Mouse (Mus musculus): ENCODE measurements at regions not wholly inside any gene's neighbourhood (a gene's known extent, or its start where the extent isn't known, plus 50 kb on each side); places are given as distances from the start of the nearest gene placed in this dataset.

DNA sequence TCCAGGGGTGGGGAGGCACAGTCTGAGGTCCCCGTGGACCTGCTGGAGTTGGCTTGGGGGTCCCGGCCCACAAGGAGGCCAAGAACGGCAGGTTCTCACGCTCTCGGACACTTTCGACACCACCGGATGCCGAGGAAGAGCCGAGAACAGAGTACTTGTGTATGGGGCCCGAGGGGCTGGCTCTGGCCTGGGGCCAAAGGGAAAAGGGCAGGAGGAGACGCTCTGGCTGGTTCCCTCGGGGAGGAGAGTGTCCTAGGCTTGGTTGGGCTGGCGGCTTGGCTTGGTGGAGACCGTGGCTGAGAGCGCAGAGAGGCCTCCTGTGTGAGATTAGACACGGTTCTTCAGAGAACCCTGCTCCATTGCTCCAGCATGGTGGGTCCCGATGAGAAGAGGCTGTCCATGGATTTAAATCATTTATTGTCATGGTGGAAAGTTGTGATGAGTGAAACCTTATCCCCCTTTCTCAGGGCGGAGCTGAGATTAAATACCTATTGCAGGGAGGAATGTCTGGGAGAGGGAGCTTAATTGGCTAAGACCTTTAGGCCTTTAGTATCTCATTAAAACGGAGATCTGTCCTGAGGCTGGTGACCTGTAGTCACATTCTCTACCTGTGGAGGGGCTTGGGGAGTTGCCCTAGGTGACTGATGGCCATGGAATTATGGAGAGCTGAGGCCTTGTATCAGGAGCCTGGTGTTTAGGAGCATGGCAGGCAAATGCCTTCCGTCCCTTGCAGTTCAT, 244.1 kb downstream of the Enc1 start:
- H3K36me3 ChIP-seq (ENCODE audit: control insufficient read depth, insufficient read depth, low read length): no peaks in the 10 kb centered on the region
- no peak overlapping the region for H3K9ac ChIP-seq (ENCODE audit: low read depth, low read length)
- no peak overlapping the region for H3K4me2 ChIP-seq (ENCODE audit: low read depth, low read length)
- no peaks in the 10 kb centered on the region for H3K27me3 ChIP-seq (replicated peaks; ENCODE audit: control insufficient read depth, insufficient read depth, low read length)
- H3K4me1 ChIP-seq (ENCODE audit: control insufficient read depth, insufficient read depth, low read length): peaks cover 48% of the 10 kb centered on the region
- peak; percentile 40 for DNase-seq (ENCODE audit: low spot score)
- no peak overlapping the region for H3K4me3 ChIP-seq (ENCODE audit: low read depth, low read length)
- WGBS: 66% methylated on average over 20 of the region's 20 CpGs
- no peaks in the 10 kb centered on the region for H3K9me3 ChIP-seq (ENCODE audit: control insufficient read depth, low read length)
- no peak overlapping the region for H3K27ac ChIP-seq (replicated peaks; ENCODE audit: low read depth, low read length)
- ATAC-seq (ENCODE audit: low read depth): no peak

DNA sequence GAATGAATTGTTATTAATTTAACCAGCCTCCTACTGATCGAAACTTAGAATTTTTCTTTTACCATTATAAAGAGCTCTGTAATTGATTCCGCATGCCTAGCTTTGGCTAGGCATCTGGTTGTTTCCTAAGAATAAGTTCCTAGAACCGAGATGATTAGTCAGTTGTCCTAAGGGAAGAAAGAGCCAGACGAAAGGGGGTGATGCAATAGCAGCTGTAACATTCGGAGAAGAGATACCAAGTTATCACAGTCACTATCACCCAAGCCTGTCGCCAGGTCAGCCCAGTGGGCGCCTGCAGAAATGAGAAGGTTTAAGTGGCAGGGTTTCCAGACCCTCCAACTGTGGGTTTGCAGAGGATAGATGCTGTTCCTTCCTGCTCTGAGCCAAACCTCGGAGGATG, 242.8 kb downstream of the Enc1 start:
- H3K4me2 ChIP-seq (ENCODE audit: low read depth, low read length): no peak overlapping the region
- no peak overlapping the region for H3K27ac ChIP-seq (replicated peaks; ENCODE audit: low read depth, low read length)
- WGBS: 47% methylated on average over 8 of the region's 8 CpGs
- H3K4me1 ChIP-seq (ENCODE audit: control insufficient read depth, insufficient read depth, low read length): peaks cover 36% of the 10 kb centered on the region
- DNase-seq (ENCODE audit: low spot score): peak; percentile 84
- H3K27me3 ChIP-seq (replicated peaks; ENCODE audit: control insufficient read depth, insufficient read depth, low read length): no peaks in the 10 kb centered on the region
- no peak for ATAC-seq (ENCODE audit: low read depth)
- H3K9me3 ChIP-seq (ENCODE audit: control insufficient read depth, low read length): no peaks in the 10 kb centered on the region
- H3K36me3 ChIP-seq (ENCODE audit: control insufficient read depth, insufficient read depth, low read length): no peaks in the 10 kb centered on the region
- H3K9ac ChIP-seq (ENCODE audit: low read depth, low read length): no peak overlapping the region
- no peak overlapping the region for H3K4me3 ChIP-seq (ENCODE audit: low read depth, low read length)

GRCm38 (mm10) chr13:97482439-97482946, 241.6 kb downstream of the Enc1 start:
- DNase-seq (ENCODE audit: low spot score): no peak
- 97% methylated on average over 3 of the region's 3 CpGs for WGBS
- no peak overlapping the region for H3K4me3 ChIP-seq (ENCODE audit: low read depth, low read length)

GRCm38 (mm10) chr13:97481259-97481658, 240.4 kb downstream of the Enc1 start:
- Histone ChIP-seq H3K27ac (replicated peaks; ENCODE audit: low read depth, low read length) (no peak overlapping the region), H3K9ac (ENCODE audit: low read depth, low read length) (no peak overlapping the region), H3K27me3 (replicated peaks; ENCODE audit: control insufficient read depth, insufficient read depth, low read length) (no peaks in the 10 kb centered on the region), H3K4me3 (ENCODE audit: low read depth, low read length) (no peak overlapping the region), H3K4me2 (ENCODE audit: low read depth, low read length) (no peak overlapping the region), H3K9me3 (ENCODE audit: control insufficient read depth, low read length) (no peaks in the 10 kb centered on the region), H3K36me3 (ENCODE audit: control insufficient read depth, insufficient read depth, low read length) (no peaks in the 10 kb centered on the region), H3K4me1 (ENCODE audit: control insufficient read depth, insufficient read depth, low read length) (peaks cover 21% of the 10 kb centered on the region)
- ATAC-seq (ENCODE audit: low read depth): no peak
- 85% methylated on average over 2 of the region's 2 CpGs for WGBS
- no peak for DNase-seq (ENCODE audit: low spot score)

More at GRCm38 (mm10) chr13:97482439-97482946, 241.6 kb downstream of the Enc1 start:
- Histone ChIP-seq H3K36me3 (ENCODE audit: control insufficient read depth, insufficient read depth, low read length) (no peaks in the 10 kb centered on the region), H3K27me3 (replicated peaks; ENCODE audit: control insufficient read depth, insufficient read depth, low read length) (no peaks in the 10 kb centered on the region), H3K4me1 (ENCODE audit: control insufficient read depth, insufficient read depth, low read length) (peaks cover 26% of the 10 kb centered on the region), H3K27ac (replicated peaks; ENCODE audit: low read depth, low read length) (no peak overlapping the region), H3K9me3 (ENCODE audit: control insufficient read depth, low read length) (no peaks in the 10 kb centered on the region), H3K9ac (ENCODE audit: low read depth, low read length) (no peak overlapping the region), H3K4me2 (ENCODE audit: low read depth, low read length) (no peak overlapping the region)
- no peak for ATAC-seq (ENCODE audit: low read depth)

GRCm38 (mm10) chr13:97479066-97479586, 238.2 kb downstream of the Enc1 start:
- no peak overlapping the region for H3K27ac ChIP-seq (replicated peaks; ENCODE audit: low read depth, low read length)
- no peak overlapping the region for H3K4me3 ChIP-seq (ENCODE audit: low read depth, low read length)
- H3K9me3 ChIP-seq (ENCODE audit: control insufficient read depth, low read length): no peaks in the 10 kb centered on the region
- no peaks in the 10 kb centered on the region for H3K36me3 ChIP-seq (ENCODE audit: control insufficient read depth, insufficient read depth, low read length)
- DNase-seq (ENCODE audit: low spot score) (no peak), ATAC-seq (ENCODE audit: low read depth) (no peak)
- no peak overlapping the region for H3K4me2 ChIP-seq (ENCODE audit: low read depth, low read length)
- H3K9ac ChIP-seq (ENCODE audit: low read depth, low read length): no peak overlapping the region
- 89% methylated on average over 10 of the region's 10 CpGs for WGBS
- no peaks in the 10 kb centered on the region for H3K27me3 ChIP-seq (replicated peaks; ENCODE audit: control insufficient read depth, insufficient read depth, low read length)
- peaks cover 5% of the 10 kb centered on the region for H3K4me1 ChIP-seq (ENCODE audit: control insufficient read depth, insufficient read depth, low read length)

GRCm38 (mm10) chr13:97473971-97474365, 233.1 kb downstream of the Enc1 start:
- Histone ChIP-seq H3K4me2 (ENCODE audit: low read depth, low read length) (no peak overlapping the region), H3K4me1 (ENCODE audit: control insufficient read depth, insufficient read depth, low read length) (peaks cover 10% of the 10 kb centered on the region; the same call in 1 of the 2 replicates), H3K9ac (ENCODE audit: low read depth, low read length) (no peak overlapping the region), H3K4me3 (ENCODE audit: low read depth, low read length) (no peak overlapping the region), H3K36me3 (ENCODE audit: control insufficient read depth, insufficient read depth, low read length) (no peaks in the 10 kb centered on the region), H3K27me3 (replicated peaks; ENCODE audit: control insufficient read depth, insufficient read depth, low read length) (no peaks in the 10 kb centered on the region), H3K27ac (replicated peaks; ENCODE audit: low read depth, low read length) (no peak overlapping the region), H3K9me3 (ENCODE audit: control insufficient read depth, low read length) (no peaks in the 10 kb centered on the region)
- no peak for DNase-seq (ENCODE audit: low spot score)
- ATAC-seq (ENCODE audit: low read depth): no peak
- WGBS: 67% methylated on average over 3 of the region's 3 CpGs

GRCm38 (mm10) chr13:97473256-97473970, 232.5 kb downstream of the Enc1 start:
- Histone ChIP-seq H3K4me3 (ENCODE audit: low read depth, low read length) (no peak overlapping the region), H3K27ac (replicated peaks; ENCODE audit: low read depth, low read length) (no peak overlapping the region), H3K4me1 (ENCODE audit: control insufficient read depth, insufficient read depth, low read length) (peaks cover 10% of the 10 kb centered on the region; the same call in 1 of the 2 replicates), H3K4me2 (ENCODE audit: low read depth, low read length) (no peak overlapping the region), H3K36me3 (ENCODE audit: control insufficient read depth, insufficient read depth, low read length) (no peaks in the 10 kb centered on the region), H3K27me3 (replicated peaks; ENCODE audit: control insufficient read depth, insufficient read depth, low read length) (no peaks in the 10 kb centered on the region), H3K9ac (ENCODE audit: low read depth, low read length) (no peak overlapping the region), H3K9me3 (ENCODE audit: control insufficient read depth, low read length) (no peaks in the 10 kb centered on the region)
- no peak for DNase-seq (ENCODE audit: low spot score)
- 81% methylated on average over 7 of the region's 7 CpGs for WGBS
- ATAC-seq (ENCODE audit: low read depth): no peak

DNA sequence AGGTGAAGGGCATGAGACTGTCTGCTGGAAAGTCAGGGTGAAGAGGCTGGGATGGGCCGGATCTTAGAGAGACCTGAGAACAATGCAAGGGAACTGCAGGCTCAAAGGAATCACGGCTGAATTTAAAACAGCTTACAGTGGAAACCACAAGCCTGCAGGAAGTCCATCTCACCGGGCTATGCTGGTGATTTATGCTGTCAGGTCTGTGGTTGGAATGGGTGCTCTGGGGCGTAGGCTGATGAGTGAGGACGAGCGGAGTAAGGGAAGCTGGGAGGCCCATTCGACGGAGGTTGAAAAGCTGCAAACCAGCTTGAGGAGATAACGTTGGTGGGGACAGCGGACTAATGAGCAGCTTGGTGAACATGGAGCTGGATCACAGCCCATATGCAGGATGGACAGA, 229.1 kb downstream of the Enc1 start:
- DNase-seq (ENCODE audit: low spot score): peak; percentile 61

More for the DNA sequence above, 229.1 kb downstream of the Enc1 start:
- Histone ChIP-seq H3K27ac (replicated peaks; ENCODE audit: low read depth, low read length) (no peak overlapping the region), H3K4me3 (ENCODE audit: low read depth, low read length) (no peak overlapping the region), H3K36me3 (ENCODE audit: control insufficient read depth, insufficient read depth, low read length) (no peaks in the 10 kb centered on the region), H3K27me3 (replicated peaks; ENCODE audit: control insufficient read depth, insufficient read depth, low read length) (no peaks in the 10 kb centered on the region), H3K4me1 (ENCODE audit: control insufficient read depth, insufficient read depth, low read length) (peaks cover 10% of the 10 kb centered on the region; the same call in 1 of the 2 replicates), H3K9ac (ENCODE audit: low read depth, low read length) (no peak overlapping the region), H3K9me3 (ENCODE audit: control insufficient read depth, low read length) (peaks cover 5% of the 10 kb centered on the region; the same call in 1 of the 2 replicates), H3K4me2 (ENCODE audit: low read depth, low read length) (no peak overlapping the region)
- WGBS: 46% methylated on average over 10 of the region's 10 CpGs
- no peak for ATAC-seq (ENCODE audit: low read depth)

Data from embryonic facial prominence, embryonic 14.5 days (tissue).